In the genomic region with DNA sequence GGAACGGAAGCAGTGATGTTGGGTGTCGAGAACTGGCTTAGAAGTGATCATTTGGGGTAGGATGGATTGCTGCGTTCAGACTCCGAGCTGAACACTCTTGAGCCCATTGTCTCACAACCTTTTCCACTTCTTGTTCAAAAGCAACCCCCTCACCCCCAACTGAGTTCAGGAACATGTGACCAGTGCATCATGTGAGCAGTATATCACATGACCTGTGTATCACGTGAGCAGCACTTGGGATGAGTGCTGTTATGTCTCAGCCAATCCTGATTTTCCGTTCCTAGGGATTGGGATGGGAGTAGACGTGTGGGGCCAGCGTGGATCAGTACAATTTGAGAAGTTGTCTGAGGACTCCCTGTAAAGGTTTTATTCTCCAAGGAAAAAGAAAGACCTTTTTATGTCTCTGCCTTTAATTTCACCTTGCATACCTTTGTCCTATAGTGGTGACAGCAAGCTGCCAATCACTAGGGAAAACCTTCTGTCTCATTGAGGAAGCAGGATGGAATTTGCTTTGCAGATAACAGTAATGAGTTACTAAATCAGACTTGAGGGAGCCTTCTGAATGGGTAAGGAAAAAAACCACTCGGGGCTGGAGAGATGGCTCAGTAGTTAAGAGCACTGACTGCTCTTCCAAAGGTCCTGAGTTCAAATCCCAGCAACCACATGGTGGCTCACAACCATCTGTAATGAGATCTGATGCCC, we compare ENCODE assay signal across 21 mouse cellular contexts.
"Had no signal": no experiment of that assay in that cellular context is flagged by ENCODE, and none has a peak within 500 bp of the region (broad histone marks: within the 10 kb centered on the region; RNA-seq: fewer than 3 reads in every experiment).

No protein-coding gene starts in this region.

- H3K36me3 ChIP-seq: limb, embryonic 12.5 days; limb, embryonic 15.5 days; midbrain, embryonic 10.5 days; midbrain, embryonic 13.5 days; stomach, embryonic 15.5 days had no signal

- H3K4me1 ChIP-seq: limb, embryonic 12.5 days; limb, embryonic 15.5 days; stomach, embryonic 15.5 days had no signal

- H3K9ac ChIP-seq: limb, embryonic 12.5 days; limb, embryonic 15.5 days; liver, embryonic 14.5 days; liver, postnatal 0 days; lung, embryonic 14.5 days; midbrain, embryonic 13.5 days; stomach, embryonic 15.5 days had no signal

- H3K9me3 ChIP-seq: limb, embryonic 12.5 days; limb, embryonic 15.5 days; megakaryocyte, embryonic 14.5 days; midbrain, embryonic 10.5 days; midbrain, embryonic 13.5 days; stomach, embryonic 15.5 days had no signal

- H3K4me2 ChIP-seq: limb, embryonic 12.5 days; limb, embryonic 15.5 days; liver, embryonic 11.5 days; lung, embryonic 14.5 days; midbrain, embryonic 13.5 days; stomach, embryonic 15.5 days had no signal

- H3K4me3 ChIP-seq: left cerebral cortex, adult 2 months; limb, embryonic 12.5 days; limb, embryonic 15.5 days; megakaryocyte, embryonic 14.5 days; midbrain, embryonic 10.5 days; midbrain, embryonic 13.5 days; stomach, embryonic 15.5 days had no signal

- H3K27me3 ChIP-seq: limb, embryonic 12.5 days; limb, embryonic 15.5 days; megakaryocyte, embryonic 14.5 days; midbrain, embryonic 13.5 days; stomach, embryonic 15.5 days had no signal

- H3K27ac ChIP-seq: left cerebral cortex, adult 2 months; limb, embryonic 12.5 days; limb, embryonic 15.5 days; liver, embryonic 14.5 days; midbrain, embryonic 10.5 days; midbrain, embryonic 13.5 days; stomach, embryonic 15.5 days had no signal

- DNase-seq: kidney, adult 11 months; kidney, adult 9 months; kidney, postnatal 14 days; kidney, postnatal 4 days; layer of hippocampus, postnatal 36 days; liver, postnatal 0 days; lung, embryonic 14.5 days; lung, postnatal 36 days; retina, postnatal 1 day; right cerebral cortex, postnatal 25 days; spleen, adult 18-20 months; thymus, postnatal 36 days had no signal
